Mouse (Mus musculus) MEL (cell line): ENCODE measurements around the gene Mrap. TPM values are rescaled to one million over a fixed set of nuclear protein-coding genes. Genes with fewer than 3 reads are reported as not detected.

Experiments used
- DNase-seq: peaks from one replicate; pipeline ENCODE4 v3.0.0; 2011; ENCODE audit warnings: low read depth, low spot score
- H3K27ac ChIP-seq: 2 replicates; pipeline ENCODE4 v1.5.1; 2012; ENCODE audit warnings: low read depth, mild to moderate bottlenecking, control low read depth, low read length, moderate library complexity; ENCODE audit not compliant: control insufficient read depth
- H3K27me3 ChIP-seq, 2 experiments: fragments of 150-350 bp in 1 of 2; sonication (generic) in 1 of 2; 2 replicates each; pipeline ENCODE4 v1.6.1; 2012; ENCODE audit warnings: low read length in 2 of 2, mild to moderate bottlenecking in 2 of 2, improper control_type of control experiment in 1 of 2, moderate library complexity in 1 of 2; ENCODE audit not compliant: insufficient read depth in 2 of 2, control insufficient read depth in 1 of 2
- H3K36me3 ChIP-seq, 2 experiments: 2 replicates each; pipeline ENCODE4 v1.6.1; 2012 to 2014; ENCODE audit warnings: low read length in 2 of 2, improper control_type of control experiment in 1 of 2, inconsistent platforms in 1 of 2, mild to moderate bottlenecking in 1 of 2; ENCODE audit not compliant: insufficient read depth in 2 of 2, control insufficient read depth in 1 of 2
- H3K4me1 ChIP-seq, 2 experiments: fragments of 150-350 bp in 1 of 2; sonication (generic) in 1 of 2; 2 replicates each; pipeline ENCODE4 v1.6.1; 2012; ENCODE audit warnings: low read length in 2 of 2, improper control_type of control experiment in 1 of 2, mild to moderate bottlenecking in 1 of 2; ENCODE audit not compliant: insufficient read depth in 2 of 2, control insufficient read depth in 1 of 2
- H3K4me3 ChIP-seq, 2 experiments: fragments of 150-350 bp in 1 of 2; sonication (generic) in 1 of 2; 2 replicates each; pipeline ENCODE4 v1.5.1; 2012; ENCODE audit warnings: low read depth in 2 of 2, low read length in 2 of 2, mild to moderate bottlenecking in 2 of 2, moderate library complexity in 2 of 2, control low read depth in 1 of 2, improper control_type of control experiment in 1 of 2; ENCODE audit not compliant: control insufficient read depth in 1 of 2, insufficient read depth in 1 of 2
- H3K79me2 ChIP-seq: 2 replicates; pipeline ENCODE4 v1.6.1; 2012; ENCODE audit warnings: mild to moderate bottlenecking, low read length, moderate library complexity; ENCODE audit not compliant: control insufficient read depth, poor library complexity, insufficient read depth
- H3K9ac ChIP-seq: 2 replicates; pipeline ENCODE4 v1.6.1; 2012; ENCODE audit warnings: low read depth, mild to moderate bottlenecking, control low read depth, low read length, moderate library complexity; ENCODE audit not compliant: control insufficient read depth, poor library complexity, severe bottlenecking
- H3K9me3 ChIP-seq: fragments of 150-350 bp; sonication (generic); replicated peaks from 2 replicates; pipeline ENCODE4 v1.6.1; 2012; ENCODE audit warnings: mild to moderate bottlenecking, low read length, improper control_type of control experiment, moderate library complexity; ENCODE audit not compliant: insufficient read depth
- BHLHE40 ChIP-seq: IDR thresholded peaks from 2 replicates; pipeline ENCODE4 v1.6.1; 2012; ENCODE audit warnings: low read depth, mild to moderate bottlenecking, inconsistent platforms, low read length, improper control_type of control experiment, borderline replicate concordance
- CHD1 ChIP-seq: IDR thresholded peaks from 2 replicates; pipeline ENCODE4 v1.6.1; 2012; ENCODE audit warnings: low read depth, mild to moderate bottlenecking, inconsistent platforms, low read length, improper control_type of control experiment
- CHD2 ChIP-seq: IDR thresholded peaks from 2 replicates; pipeline ENCODE4 v1.6.1; 2011; ENCODE audit warnings: low read length, improper control_type of control experiment
- CTCF ChIP-seq, 3 experiments: IDR thresholded peaks in 2 of 3; conservative IDR thresholded peaks in 1 of 3; 2 replicates each; pipeline ENCODE4 v1.5.1; 2011 to 2012; ENCODE audit warnings: low read length in 3 of 3, low read depth in 2 of 3, mild to moderate bottlenecking in 2 of 3, improper control_type of control experiment in 1 of 3, inconsistent platforms in 1 of 3, mixed read lengths in 1 of 3, moderate library complexity in 1 of 3; ENCODE audit not compliant: control insufficient read depth in 1 of 3, insufficient read depth in 1 of 3, poor library complexity in 1 of 3, severe bottlenecking in 1 of 3
- E2F4 ChIP-seq: IDR thresholded peaks from 2 replicates; pipeline ENCODE4 v1.6.1; 2011; ENCODE audit warnings: low read depth, low read length, improper control_type of control experiment, borderline replicate concordance
- EP300 ChIP-seq, 2 experiments: IDR thresholded peaks; 2 replicates each; pipeline ENCODE4 v1.6.1; 2011; ENCODE audit warnings: improper control_type of control experiment in 2 of 2, low read length in 2 of 2, low read depth in 1 of 2, mild to moderate bottlenecking in 1 of 2
- ETS1 ChIP-seq: IDR thresholded peaks from 2 replicates; pipeline ENCODE4 v1.6.1; 2012; ENCODE audit warnings: low read depth, mild to moderate bottlenecking, inconsistent platforms, low read length, improper control_type of control experiment, moderate library complexity
- GABPA ChIP-seq: IDR thresholded peaks from 2 replicates; pipeline ENCODE4 v1.6.1; 2012; ENCODE audit warnings: low read depth, mild to moderate bottlenecking, inconsistent platforms, low read length, improper control_type of control experiment, moderate library complexity
- GATA1 ChIP-seq: IDR thresholded peaks from 2 replicates; pipeline ENCODE4 v1.6.1; 2011; ENCODE audit warnings: low read depth, low read length, improper control_type of control experiment
- HCFC1 ChIP-seq: IDR thresholded peaks from 2 replicates; pipeline ENCODE4 v1.6.1; 2012; ENCODE audit warnings: low read depth, mild to moderate bottlenecking, inconsistent platforms, low read length, improper control_type of control experiment, moderate library complexity
- JUND ChIP-seq: IDR thresholded peaks from 2 replicates; pipeline ENCODE4 v1.6.1; 2011; ENCODE audit warnings: low read depth, mild to moderate bottlenecking, improper control_type of control experiment, low read length
- KAT2A ChIP-seq: conservative IDR thresholded peaks from 2 replicates; pipeline ENCODE4 v1.6.1; 2012; ENCODE audit warnings: low read depth, low read length, improper control_type of control experiment, inconsistent platforms
- MAFK ChIP-seq: IDR thresholded peaks from 2 replicates; pipeline ENCODE4 v1.6.1; 2011; ENCODE audit warnings: low read depth, mild to moderate bottlenecking, low read length, improper control_type of control experiment, borderline replicate concordance
- MEF2A ChIP-seq: IDR thresholded peaks from 2 replicates; pipeline ENCODE4 v1.6.1; 2014; ENCODE audit warnings: low read depth, mild to moderate bottlenecking, inconsistent platforms, low read length, improper control_type of control experiment; ENCODE audit not compliant: poor library complexity, insufficient replicate concordance, severe bottlenecking; ENCODE audit errors: extremely low read depth
- MXI1 ChIP-seq: IDR thresholded peaks from 2 replicates; pipeline ENCODE4 v1.6.1; 2011; ENCODE audit warnings: mild to moderate bottlenecking, low read depth, low read length, improper control_type of control experiment
- MYB ChIP-seq: IDR thresholded peaks from 2 replicates; pipeline ENCODE4 v1.6.1; 2011; ENCODE audit warnings: mild to moderate bottlenecking, low read depth, low read length, improper control_type of control experiment
- NELFE ChIP-seq: IDR thresholded peaks from 2 replicates; pipeline ENCODE4 v1.6.1; 2011; ENCODE audit warnings: low read depth, low read length, improper control_type of control experiment
- POLR2A ChIP-seq, 2 experiments: IDR thresholded peaks; 2 replicates each; pipeline ENCODE4 v1.6.1; 2011 to 2012; ENCODE audit warnings: low read length in 2 of 2, mild to moderate bottlenecking in 2 of 2, control low read depth in 1 of 2, improper control_type of control experiment in 1 of 2, low read depth in 1 of 2, moderate library complexity in 1 of 2; ENCODE audit not compliant: control insufficient read depth in 1 of 2, insufficient read depth in 1 of 2, poor library complexity in 1 of 2
- POLR2AphosphoS2 ChIP-seq: IDR thresholded peaks from 2 replicates; pipeline ENCODE4 v1.6.1; 2011; ENCODE audit warnings: low read length, improper control_type of control experiment
- POLR2AphosphoS5 ChIP-seq: IDR thresholded peaks from 2 replicates; pipeline ENCODE4 v1.6.1; 2012; ENCODE audit warnings: low read depth, borderline replicate concordance, mild to moderate bottlenecking, inconsistent platforms, low read length, moderate library complexity, mixed read lengths
- RAD21 ChIP-seq: IDR thresholded peaks from 2 replicates; pipeline ENCODE4 v1.6.1; 2011; ENCODE audit warnings: mild to moderate bottlenecking, low read depth, low read length, improper control_type of control experiment
- RCOR1 ChIP-seq: IDR thresholded peaks from 2 replicates; pipeline ENCODE4 v1.6.1; 2012; ENCODE audit warnings: low read depth, mild to moderate bottlenecking, inconsistent platforms, low read length, improper control_type of control experiment
- SIN3A ChIP-seq: IDR thresholded peaks from 2 replicates; pipeline ENCODE4 v1.6.1; 2012; ENCODE audit warnings: low read length, improper control_type of control experiment, inconsistent platforms
- TAL1 ChIP-seq: IDR thresholded peaks from 2 replicates; pipeline ENCODE4 v1.6.1; 2012; ENCODE audit warnings: mild to moderate bottlenecking, inconsistent platforms, low read length, moderate library complexity, mixed read lengths
- TBP ChIP-seq: IDR thresholded peaks from 2 replicates; pipeline ENCODE4 v1.8.0; 2011; ENCODE audit warnings: low read depth, low read length, improper control_type of control experiment
- UBTF ChIP-seq: IDR thresholded peaks from 2 replicates; pipeline ENCODE4 v1.6.1; 2012; ENCODE audit warnings: low read depth, mild to moderate bottlenecking, inconsistent platforms, low read length, improper control_type of control experiment, moderate library complexity, borderline replicate concordance; ENCODE audit not compliant: insufficient read depth
- USF2 ChIP-seq, 2 experiments: IDR thresholded peaks; 2 replicates each; pipeline ENCODE4 v1.6.1; 2011 to 2012; ENCODE audit warnings: improper control_type of control experiment in 2 of 2, low read length in 2 of 2, borderline replicate concordance in 1 of 2, inconsistent platforms in 1 of 2, low read depth in 1 of 2, mild to moderate bottlenecking in 1 of 2; ENCODE audit not compliant: insufficient read depth in 1 of 2
- ZC3H11A ChIP-seq: IDR thresholded peaks from 2 replicates; pipeline ENCODE4 v1.6.1; 2012; ENCODE audit warnings: low read depth, mild to moderate bottlenecking, inconsistent platforms, low read length, improper control_type of control experiment
- ZKSCAN1 ChIP-seq: IDR thresholded peaks from 2 replicates; pipeline ENCODE4 v1.6.1; 2012; ENCODE audit warnings: low read depth, mild to moderate bottlenecking, inconsistent platforms, low read length, improper control_type of control experiment, moderate library complexity
- ZMIZ1 ChIP-seq: IDR thresholded peaks from 2 replicates; pipeline ENCODE4 v1.6.1; 2012; ENCODE audit warnings: low read depth, mild to moderate bottlenecking, inconsistent platforms, low read length, improper control_type of control experiment, moderate library complexity
- ZNF384 ChIP-seq: IDR thresholded peaks from 2 replicates; pipeline ENCODE4 v1.6.1; 2012; ENCODE audit warnings: low read depth, mild to moderate bottlenecking, inconsistent platforms, low read length, improper control_type of control experiment
- polyA plus RNA-seq, 2 experiments: library from polyadenylated mRNA; stranded (reverse) in 1 of 2; unstranded in 1 of 2; fragments of >175 nt in 1 of 2; fragments of >200 nt in 1 of 2; gene quantifications; 2 replicates each; pipeline versions ENCODE4 v1.2.1 to v1.2.4; 2012; ENCODE audit warnings: low replicate concordance in 2 of 2, low read depth in 1 of 2; ENCODE audit not compliant: insufficient read length in 2 of 2, insufficient read depth in 1 of 2, missing spikeins in 1 of 2
- total RNA-seq: library from RNA; depleted of rRNA; stranded (reverse); fragments of 300-350 nt; gene quantifications from 2 replicates; pipeline ENCODE4 v1.2.3, GENCODE M21; 2012

The Mrap gene
- total and polyA plus RNA-seq, 3 experiments: 0.92 to 2.2 TPM; not detected in 1

- Histone ChIP-seq H3K9ac (no peak overlapping the region), H3K9me3 (no peaks in the 10 kb centered on the region), H3K4me3 (no peak overlapping the region), H3K79me2 (no peaks in the 10 kb centered on the region), H3K27ac (no peak overlapping the region), H3K36me3 (no peaks in the 10 kb centered on the region), H3K27me3 (no peaks in the 10 kb centered on the region), H3K4me1 (no peaks in the 10 kb centered on the region)
- DNase-seq: no peak
- TF ChIP-seq CTCF (IDR thresholded peaks at IDR 0.05 in 2 of 3, conservative IDR thresholded peaks at IDR 0.05 in 1 of 3; ENCODE audit: control insufficient read depth in 1 of 3, insufficient read depth in 1 of 3, low read depth in 2 of 3, low read length in 3 of 3, poor library complexity in 1 of 3, severe bottlenecking in 1 of 3) (no peak), GABPA (no peak), POLR2A (IDR thresholded peaks at IDR 0.05; ENCODE audit: control insufficient read depth in 1 of 2, insufficient read depth in 1 of 2, low read depth in 1 of 2, low read length in 2 of 2, poor library complexity in 1 of 2) (no peak), ETS1 (no peak), MXI1 (no peak), EP300 (IDR thresholded peaks at IDR 0.05; ENCODE audit: low read depth in 1 of 2, low read length in 2 of 2) (no peak), KAT2A (no peak), POLR2AphosphoS2 (no peak), RCOR1 (no peak), CHD2 (no peak), MAFK (no peak), ZMIZ1 (no peak), ZC3H11A (no peak), MEF2A (no peak), NELFE (no peak), UBTF (no peak), HCFC1 (no peak), ZKSCAN1 (no peak), RAD21 (no peak), BHLHE40 (no peak)
Measured at GRCm38 (mm10) chr16:90699390-90699789, 38.6 kb upstream of the Mrap start.

GRCm38 (mm10) chr16:90701541-90701940 lies 36.5 kb upstream of the Mrap start:
- no peak overlapping the region for H3K9ac ChIP-seq
- no peaks in the 10 kb centered on the region for H3K9me3 ChIP-seq
- no peak overlapping the region for H3K4me3 ChIP-seq
- H3K4me1 ChIP-seq: no peaks in the 10 kb centered on the region
- no peaks in the 10 kb centered on the region for H3K27me3 ChIP-seq
- H3K79me2 ChIP-seq: no peaks in the 10 kb centered on the region
- TF ChIP-seq HCFC1 (no peak), BHLHE40 (no peak), JUND (no peak), ZNF384 (no peak), CHD1 (no peak), MEF2A (no peak), USF2 (IDR thresholded peaks at IDR 0.05; ENCODE audit: borderline replicate concordance in 1 of 2, insufficient read depth in 1 of 2, low read depth in 1 of 2, low read length in 2 of 2) (no peak), UBTF (no peak), TAL1 (no peak), GATA1 (no peak), CHD2 (no peak), TBP (no peak), MYB (no peak), EP300 (IDR thresholded peaks at IDR 0.05; ENCODE audit: low read depth in 1 of 2, low read length in 2 of 2) (no peak), POLR2AphosphoS5 (no peak), POLR2AphosphoS2 (no peak), NELFE (no peak), E2F4 (no peak), SIN3A (no peak)
- no peak overlapping the region for H3K27ac ChIP-seq
- DNase-seq: no peak
- no peaks in the 10 kb centered on the region for H3K36me3 ChIP-seq
